Mouse (Mus musculus) testis, adult 2 months (tissue): ENCODE results near the gene Gpr182.

Source experiments
- CTCF ChIP-seq: fragments of 200-500 bp; IDR thresholded peaks from 2 replicates; pipeline ENCODE4 v1.5.1; 2012; ENCODE audit warnings: low read depth, mild to moderate bottlenecking, inconsistent platforms, low read length, moderate library complexity; ENCODE audit not compliant: control insufficient read depth, insufficient read depth, insufficient replicate concordance
- POLR2A ChIP-seq: fragments of 200-500 bp; IDR thresholded peaks from 2 replicates; pipeline ENCODE4 v1.6.1; 2012; ENCODE audit warnings: low read depth, mild to moderate bottlenecking, inconsistent platforms, low read length, moderate library complexity; ENCODE audit not compliant: control insufficient read depth

DNA sequence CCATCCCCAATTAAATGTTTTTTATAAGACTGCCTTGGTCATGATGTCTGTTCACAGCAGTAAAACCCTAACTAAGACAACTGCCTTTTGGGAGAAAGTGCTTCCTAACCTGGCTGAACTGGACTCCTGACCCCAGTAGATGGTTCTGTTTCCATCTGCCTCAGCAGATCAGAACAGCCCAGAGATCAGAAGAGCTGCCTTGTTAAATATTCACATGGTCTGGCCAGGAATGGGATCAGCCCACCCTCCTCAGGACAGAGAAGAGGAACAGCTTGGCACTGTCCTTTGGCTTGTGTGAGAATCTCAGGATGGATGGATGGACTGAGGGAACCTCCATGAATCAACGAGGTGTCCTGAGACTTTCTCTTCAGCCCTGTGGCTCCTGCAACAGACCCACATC is 47.8 kb upstream of the Gpr182 start:
- TF ChIP-seq CTCF (no peak), POLR2A (no peak)
